Mouse (Mus musculus) lung, postnatal 0 days (tissue): ENCODE results near the gene Slc35f3.

Experiments used
- CTCF ChIP-seq: IDR thresholded peaks from 2 replicates; pipeline ENCODE4 v1.5.1; 2016; ENCODE audit warnings: antibody characterized with exemption, mild to moderate bottlenecking
- EP300 ChIP-seq: IDR thresholded peaks from 2 replicates; pipeline ENCODE4 v1.6.1; 2016; ENCODE audit warnings: antibody characterized with exemption, mild to moderate bottlenecking, control low read depth

GRCm38 (mm10) chr8:126309015-126309414, 10.7 kb downstream of the Slc35f3 start:
- TF ChIP-seq EP300 (no peak), CTCF (no peak)
